Mouse (Mus musculus): ENCODE data around the gene Gm33543.

DNA sequence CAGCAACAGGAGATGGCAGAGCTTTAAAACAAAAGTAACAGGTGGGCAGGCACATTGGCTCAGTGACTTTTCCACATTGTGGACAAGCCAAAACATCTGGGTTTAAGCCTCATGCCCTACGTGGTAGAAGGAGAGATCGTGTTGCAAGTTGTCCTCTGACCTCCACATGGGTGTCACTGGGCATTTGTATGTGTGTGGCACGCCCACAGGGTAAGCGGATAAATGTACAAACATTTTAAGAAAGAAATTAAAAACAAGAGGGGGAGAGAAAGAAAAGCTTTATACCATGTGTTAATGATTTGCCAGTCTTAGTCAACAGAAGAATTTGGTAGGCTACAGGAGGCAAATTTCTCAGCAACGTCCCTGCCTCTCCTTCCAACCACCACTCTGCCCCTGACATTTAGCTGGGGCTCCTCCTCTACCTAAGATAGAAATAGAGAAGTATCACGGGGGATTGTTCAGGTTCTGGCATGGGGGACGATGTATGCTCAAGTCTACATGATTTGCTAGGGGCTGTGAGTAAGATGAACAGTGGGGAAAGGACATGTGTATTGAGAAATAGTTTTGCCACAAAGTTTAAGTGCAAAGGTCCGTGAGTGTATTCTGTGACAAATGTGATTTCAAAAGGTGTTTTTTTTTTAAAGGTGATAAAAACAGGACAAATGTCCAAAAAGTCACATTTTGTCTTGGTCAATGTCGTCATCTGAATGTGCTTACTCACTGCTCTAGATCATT lies 6.0 kb downstream of the Gm33543 start:
- no peak for TF ChIP-seq GATA1 (IDR thresholded peaks at IDR 0.05; ENCODE audit: borderline replicate concordance, low read length)
- TF ChIP-seq FLI1 (IDR thresholded peaks at IDR 0.05; ENCODE audit: low read length) = no peak

Data from megakaryocyte, embryonic 14.5 days (primary cell).